Mouse (Mus musculus): Measurements from ENCODE around the gene Pars2. TPM values are rescaled to one million over a fixed set of nuclear protein-coding genes. Genes with fewer than 3 reads are reported as not detected.

Pars2 gene
- 11.5 and 13.2 TPM in 2 replicates for polyA plus RNA-seq (2015; fragmentation: Nextera tagmentation; extraction: Ambion mirVana)

GRCm38 (mm10) chr4:106650833-106651527 lies at the start of gene Pars2:
Gene Pars2, plus strand, starts transcription at chr4:106651069.
- WGBS: 3% methylated on average over 40 of the region's 40 CpGs
- Histone ChIP-seq H3K4me1 (peaks cover 7% of the 10 kb centered on the region), H3K36me3 (peaks cover 17% of the 10 kb centered on the region), H3K27me3 (replicated peaks) (no peaks in the 10 kb centered on the region), H3K9ac (peak within 1 kb of the TSS; percentile 65), H3K27ac (peak within 1 kb of the TSS; percentile 72), H3K9me3 (no peaks in the 10 kb centered on the region), H3K4me2 (peak within 1 kb of the TSS; percentile 91), H3K4me3 (replicated peaks) (peak within 1 kb of the TSS; percentile 70)
- peak; percentile 97 for ATAC-seq (ENCODE audit: insufficient read depth, low FRiP score, low read depth)

GRCm38 (mm10) chr4:106606639-106607554 lies 44.0 kb upstream of the Pars2 start:
- H3K9me3 ChIP-seq: no peaks in the 10 kb centered on the region
- peak; percentile 72; the same call in 1 of the 2 replicates for ATAC-seq (ENCODE audit: insufficient read depth, low FRiP score, low read depth)
- H3K27ac ChIP-seq: no peak overlapping the region
- no peaks in the 10 kb centered on the region for H3K27me3 ChIP-seq (replicated peaks)
- no peaks in the 10 kb centered on the region for H3K36me3 ChIP-seq
- WGBS: 37% methylated on average over 18 of the region's 18 CpGs
- H3K4me1 ChIP-seq: no peaks in the 10 kb centered on the region
- H3K4me2 ChIP-seq: peak overlapping the region; percentile 31
- no peak overlapping the region for H3K4me3 ChIP-seq (replicated peaks)
- no peak overlapping the region for H3K9ac ChIP-seq

GRCm38 (mm10) chr4:106607905-106608304 lies 43.0 kb upstream of the Pars2 start:
- Histone ChIP-seq H3K36me3 (no peaks in the 10 kb centered on the region), H3K9ac (no peak overlapping the region), H3K27ac (no peak overlapping the region), H3K27me3 (replicated peaks) (no peaks in the 10 kb centered on the region), H3K9me3 (no peaks in the 10 kb centered on the region), H3K4me2 (no peak overlapping the region), H3K4me3 (replicated peaks) (no peak overlapping the region), H3K4me1 (no peaks in the 10 kb centered on the region)
- no peak for ATAC-seq (ENCODE audit: insufficient read depth, low FRiP score, low read depth)
- 84% methylated on average over 1 of the region's 1 CpGs for WGBS

DNA sequence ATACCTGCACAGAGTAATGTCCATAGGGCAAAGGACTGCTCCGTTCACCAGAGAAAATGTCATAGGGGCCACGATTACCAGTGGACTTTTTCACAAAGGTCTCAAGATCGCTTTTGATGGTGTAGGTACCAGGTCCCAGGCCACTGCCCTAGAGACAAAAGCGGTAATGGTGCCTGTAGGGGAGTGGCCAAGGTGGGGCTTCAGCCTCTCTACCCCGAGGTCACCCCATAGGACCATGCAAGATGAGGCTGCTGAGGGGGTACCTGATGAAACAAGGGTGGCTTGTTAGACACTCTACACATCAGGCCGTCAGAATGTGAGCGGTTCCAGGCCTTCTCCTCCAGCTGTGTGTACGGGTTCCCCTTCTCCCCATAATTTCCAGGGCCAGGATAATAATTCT lies 37.8 kb upstream of the Pars2 start:
- ATAC-seq (ENCODE audit: insufficient read depth, low FRiP score, low read depth): no peak
- Histone ChIP-seq H3K27me3 (replicated peaks) (no peaks in the 10 kb centered on the region), H3K4me2 (no peak overlapping the region), H3K9ac (no peak overlapping the region), H3K9me3 (no peaks in the 10 kb centered on the region), H3K4me1 (peaks cover 8% of the 10 kb centered on the region), H3K27ac (no peak overlapping the region), H3K4me3 (replicated peaks) (no peak overlapping the region), H3K36me3 (no peaks in the 10 kb centered on the region)
- 78% methylated on average over 8 of the region's 8 CpGs for WGBS

- Histone ChIP-seq H3K4me3 (replicated peaks) (no peak overlapping the region), H3K9ac (no peak overlapping the region), H3K9me3 (no peaks in the 10 kb centered on the region), H3K36me3 (no peaks in the 10 kb centered on the region), H3K27me3 (replicated peaks) (no peaks in the 10 kb centered on the region), H3K4me2 (no peak overlapping the region), H3K4me1 (peaks cover 8% of the 10 kb centered on the region), H3K27ac (no peak overlapping the region)
- 56% methylated on average over 3 of the region's 3 CpGs for WGBS
- 0 out of 2 replicates have a peak, but pooled peaks have one; percentile 21 for ATAC-seq (ENCODE audit: insufficient read depth, low FRiP score, low read depth)
Observed at GRCm38 (mm10) chr4:106613560-106613959, 37.3 kb upstream of the Pars2 start.

DNA sequence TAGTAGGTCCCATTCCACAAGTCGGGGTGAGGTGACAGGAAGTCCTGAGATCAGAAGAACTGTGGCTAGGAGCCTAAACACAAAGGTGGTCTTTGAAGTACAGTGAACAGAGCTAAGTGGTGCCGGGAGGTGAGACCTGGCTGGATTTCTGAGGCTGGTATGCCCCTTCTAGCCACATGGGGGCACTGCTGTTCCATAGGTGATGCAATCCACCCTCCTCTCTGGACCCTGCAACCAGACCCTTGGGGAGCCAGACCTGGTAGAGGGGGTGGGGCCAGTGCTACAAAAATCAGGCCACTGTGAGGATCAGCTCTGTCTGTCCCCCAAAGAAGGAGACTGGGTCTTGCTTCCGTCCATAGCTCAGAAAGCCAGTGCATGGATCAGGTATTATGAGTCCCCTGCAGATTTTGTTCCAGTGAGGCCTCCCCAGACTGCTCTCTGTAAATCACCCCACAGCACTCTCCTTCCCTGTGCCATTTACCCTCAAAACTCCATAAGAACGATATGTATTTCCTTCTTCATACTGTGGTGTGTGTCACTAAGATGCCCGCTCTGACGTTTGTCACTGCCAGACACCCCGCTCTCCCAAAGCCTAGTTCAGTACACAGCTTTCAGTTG lies 36.6 kb upstream of the Pars2 start:
- H3K27me3 ChIP-seq (replicated peaks): no peaks in the 10 kb centered on the region
- 48% methylated on average over 7 of the region's 7 CpGs for WGBS
- H3K9ac ChIP-seq: no peak overlapping the region

DNA sequence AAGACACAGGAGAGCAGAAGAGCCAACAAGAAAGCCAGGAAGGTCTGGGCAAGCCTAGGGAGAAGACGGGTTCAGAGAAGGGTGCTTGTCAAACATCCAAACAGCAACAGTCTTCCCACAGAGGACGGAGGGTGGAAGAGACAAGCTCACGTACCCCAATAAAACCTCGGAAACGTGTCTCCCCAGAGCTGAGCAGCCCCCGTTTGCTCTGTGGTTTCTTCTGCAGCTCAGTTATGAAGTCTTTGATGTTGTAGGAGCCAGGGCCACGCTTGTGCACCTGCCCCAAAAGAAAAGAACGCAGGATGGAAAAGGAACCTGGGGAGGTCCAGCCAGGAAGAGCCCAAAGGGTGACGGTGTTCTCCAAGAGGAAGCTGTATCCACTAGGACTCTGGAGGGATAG lies 36.0 kb upstream of the Pars2 start:
- Histone ChIP-seq H3K4me1 (peaks cover 8% of the 10 kb centered on the region), H3K27me3 (replicated peaks) (no peaks in the 10 kb centered on the region), H3K27ac (no peak overlapping the region), H3K4me2 (no peak overlapping the region), H3K4me3 (replicated peaks) (no peak overlapping the region), H3K9me3 (no peaks in the 10 kb centered on the region), H3K36me3 (no peaks in the 10 kb centered on the region), H3K9ac (no peak overlapping the region)
- WGBS: 83% methylated on average over 9 of the region's 9 CpGs
- no peak for ATAC-seq (ENCODE audit: insufficient read depth, low FRiP score, low read depth)

More for the DNA sequence above, 36.6 kb upstream of the Pars2 start:
- Histone ChIP-seq H3K36me3 (no peaks in the 10 kb centered on the region), H3K27ac (no peak overlapping the region), H3K4me1 (peaks cover 8% of the 10 kb centered on the region), H3K4me3 (replicated peaks) (no peak overlapping the region), H3K4me2 (no peak overlapping the region), H3K9me3 (no peaks in the 10 kb centered on the region)
- ATAC-seq (ENCODE audit: insufficient read depth, low FRiP score, low read depth): peak; percentile 23; the same call in 1 of the 2 replicates

- 70% methylated on average over 12 of the region's 12 CpGs for WGBS
- no peak overlapping the region for H3K4me3 ChIP-seq (replicated peaks)
- no peak overlapping the region for H3K4me2 ChIP-seq
- H3K4me1 ChIP-seq: peaks cover 8% of the 10 kb centered on the region
- H3K9me3 ChIP-seq: no peaks in the 10 kb centered on the region
- ATAC-seq (ENCODE audit: insufficient read depth, low FRiP score, low read depth): no peak
- H3K36me3 ChIP-seq: no peaks in the 10 kb centered on the region
- no peak overlapping the region for H3K9ac ChIP-seq
- no peak overlapping the region for H3K27ac ChIP-seq
- H3K27me3 ChIP-seq (replicated peaks): no peaks in the 10 kb centered on the region
Observed at GRCm38 (mm10) chr4:106615637-106616036, 35.2 kb upstream of the Pars2 start.

- peak; percentile 17; the same call in 1 of the 2 replicates for ATAC-seq (ENCODE audit: insufficient read depth, low FRiP score, low read depth)
- Histone ChIP-seq H3K4me1 (peaks cover 14% of the 10 kb centered on the region), H3K4me2 (peak within 1 kb of the TSS; percentile 53), H3K36me3 (no peaks in the 10 kb centered on the region), H3K9ac (no peak within 1 kb of the TSS), H3K27me3 (replicated peaks) (peaks cover 7% of the 10 kb centered on the region), H3K9me3 (no peaks in the 10 kb centered on the region), H3K27ac (no peak within 1 kb of the TSS), H3K4me3 (replicated peaks) (peak within 1 kb of the TSS; percentile 14)
- WGBS: 2% methylated on average over 18 of the region's 19 CpGs
Observed at GRCm38 (mm10) chr4:106617056-106617455, 33.8 kb upstream of the Pars2 start, which contains the start of gene Lexm. Gene Lexm, minus strand, starts transcription at chr4:106617241.

- Histone ChIP-seq H3K9me3 (no peaks in the 10 kb centered on the region), H3K4me3 (replicated peaks) (no peak overlapping the region), H3K27me3 (replicated peaks) (peaks cover 24% of the 10 kb centered on the region), H3K27ac (no peak overlapping the region), H3K4me2 (no peak overlapping the region), H3K4me1 (peaks cover 21% of the 10 kb centered on the region), H3K9ac (no peak overlapping the region), H3K36me3 (no peaks in the 10 kb centered on the region)
- WGBS: 79% methylated on average over 4 of the region's 4 CpGs
- no peak for ATAC-seq (ENCODE audit: insufficient read depth, low FRiP score, low read depth)
Observed at GRCm38 (mm10) chr4:106618898-106619297, 32.0 kb upstream of the Pars2 start.

- Histone ChIP-seq H3K9me3 (no peaks in the 10 kb centered on the region), H3K4me2 (peak overlapping the region; percentile 59; the same call in 1 of the 2 replicates), H3K27ac (peak overlapping the region; percentile 44; the same call in 1 of the 2 replicates), H3K9ac (no peak overlapping the region), H3K4me3 (replicated peaks) (no peak overlapping the region), H3K4me1 (peaks cover 18% of the 10 kb centered on the region), H3K36me3 (no peaks in the 10 kb centered on the region), H3K27me3 (replicated peaks) (peaks cover 35% of the 10 kb centered on the region)
- ATAC-seq (ENCODE audit: insufficient read depth, low FRiP score, low read depth): no peak
- WGBS: 62% methylated on average over 3 of the region's 3 CpGs
Observed at GRCm38 (mm10) chr4:106621428-106621827, 29.4 kb upstream of the Pars2 start.

Data from stomach, embryonic 15.5 days (tissue).